Mouse (Mus musculus) right cerebral cortex, postnatal 10 days (tissue): ENCODE measurements around the gene Gm20388.

Experiments
- DNase-seq, 2 experiments: peaks; one replicate each; pipeline ENCODE4 v3.0.0; 2021; ENCODE audit warnings: low spot score in 2 of 2

Gm20388 gene

DNA sequence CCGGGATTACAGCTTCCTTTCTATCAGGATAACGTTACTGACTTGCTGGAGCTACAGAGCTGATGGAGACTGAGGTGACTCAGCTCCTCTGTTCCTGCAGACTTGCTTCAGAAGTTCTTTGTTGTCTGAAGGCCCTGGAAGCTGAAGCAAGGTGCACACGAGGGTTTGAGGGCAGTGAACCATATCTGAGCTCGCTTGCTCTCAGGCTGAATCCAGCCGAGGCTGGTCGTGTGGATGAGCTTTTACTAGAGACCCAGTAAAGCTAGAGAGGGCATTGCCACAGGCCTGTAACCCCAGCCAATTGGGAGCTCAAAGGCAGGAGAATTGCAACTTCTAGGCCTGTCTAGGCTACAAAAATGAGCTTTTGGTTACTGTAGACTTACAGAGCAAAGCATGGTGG, 1797.8 kb downstream of the Gm20388 start:
- DNase-seq, result no peak

- no peak for DNase-seq
Observed at GRCm38 (mm10) chr8:121717502-121717901, 1806.9 kb downstream of the Gm20388 start.

DNA sequence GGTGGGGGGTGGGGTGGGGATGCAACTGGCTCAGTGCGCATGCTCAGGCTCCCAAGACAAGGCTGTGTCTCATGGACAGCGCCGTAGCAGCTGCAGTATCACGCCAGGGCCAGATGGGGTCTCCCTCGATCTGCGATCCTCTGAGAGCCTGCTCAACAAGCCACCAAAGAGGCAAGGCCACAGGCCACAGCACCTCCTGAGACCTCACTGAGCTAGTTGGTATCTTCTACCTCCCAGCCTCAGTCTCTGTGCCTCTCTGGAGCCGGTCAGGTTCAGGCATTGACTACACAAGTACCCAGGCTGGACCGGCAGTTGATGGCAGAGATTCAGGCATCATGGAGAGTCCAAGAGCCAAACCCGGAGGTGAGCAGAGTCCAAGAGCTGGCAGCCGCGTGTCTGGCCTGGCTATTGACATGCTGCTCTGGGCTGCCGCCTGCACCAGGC, 1807.4 kb downstream of the Gm20388 start:
- DNase-seq, result peak; percentile 95 to 96

DNA sequence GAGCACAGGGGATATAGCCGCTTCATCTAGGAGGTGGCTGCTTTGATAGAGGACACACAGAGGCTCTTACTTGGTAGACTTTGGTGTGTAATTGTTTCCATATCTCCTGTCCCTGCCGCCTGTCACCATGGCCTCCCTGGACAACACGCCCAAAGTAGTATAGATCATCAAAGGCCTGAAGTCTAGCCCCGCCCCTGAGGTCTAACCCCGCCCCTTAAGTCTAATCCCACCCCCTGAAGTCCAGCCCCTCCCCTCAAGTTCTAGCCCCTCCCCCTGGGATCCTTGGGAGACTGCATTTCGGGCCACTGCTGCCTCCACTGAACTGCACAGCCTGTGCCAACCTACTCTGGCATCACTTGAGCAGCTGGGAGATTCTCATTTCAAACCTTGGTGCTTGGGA, 1808.3 kb downstream of the Gm20388 start:
- no peak for DNase-seq

GRCm38 (mm10) chr8:121721072-121721471, 1810.4 kb downstream of the Gm20388 start:
- DNase-seq, result no peak

GRCm38 (mm10) chr8:121723846-121724245, 1813.2 kb downstream of the Gm20388 start:
- no peak for DNase-seq

DNA sequence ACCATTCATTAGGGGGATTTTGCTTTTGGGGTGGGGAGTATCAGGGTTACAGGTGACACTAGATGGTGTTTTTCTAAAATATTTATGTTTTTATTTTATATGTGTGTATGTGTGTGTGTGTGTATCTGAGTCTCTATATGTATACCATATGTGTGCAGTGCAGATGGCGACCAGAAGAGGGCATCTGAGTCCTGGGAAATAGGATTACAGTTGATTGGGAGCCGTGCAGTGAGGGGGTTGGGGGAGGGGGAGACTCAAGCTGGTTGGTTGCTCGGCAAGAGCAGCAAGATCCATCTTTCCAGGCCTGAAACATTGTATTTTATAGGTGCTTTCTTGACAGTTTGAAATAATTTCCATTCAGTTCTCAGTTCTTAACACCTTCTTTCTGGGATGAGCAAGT, 1816.5 kb downstream of the Gm20388 start:
- DNase-seq, result peak in 1 of 2 experiments; percentile 46

GRCm38 (mm10) chr8:121729323-121729722, 1818.7 kb downstream of the Gm20388 start, which contains the start of gene Jph3:
Gene Jph3 (plus strand): TSS chr8:121729623.
- no peak for DNase-seq

DNA sequence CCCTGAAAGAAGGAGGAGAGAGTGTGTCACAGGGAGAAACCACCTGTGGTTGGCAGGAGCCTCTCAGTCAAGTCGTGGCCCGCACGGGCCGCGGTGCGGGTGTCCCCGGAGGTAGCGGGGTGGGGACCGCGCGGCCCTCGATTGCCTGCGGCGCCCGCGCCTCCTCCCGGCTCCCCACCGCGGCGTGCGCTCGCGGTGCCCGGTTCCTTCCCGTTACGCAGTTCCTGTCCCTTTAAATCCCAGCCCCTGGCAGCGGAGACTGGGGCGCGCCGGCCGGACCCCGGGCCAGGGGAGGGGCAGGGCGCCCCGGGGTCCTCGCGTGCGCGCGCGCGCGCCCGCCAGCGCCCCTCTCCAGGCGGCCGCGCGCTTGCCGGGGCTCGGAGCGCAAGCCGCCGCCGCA, 1819.1 kb downstream of the Gm20388 start:
- peak; percentile 51 to 57 for DNase-seq

GRCm38 (mm10) chr8:121730170-121730569, 1819.5 kb downstream of the Gm20388 start:
- peak in 1 of 2 experiments; percentile 58 for DNase-seq

DNA sequence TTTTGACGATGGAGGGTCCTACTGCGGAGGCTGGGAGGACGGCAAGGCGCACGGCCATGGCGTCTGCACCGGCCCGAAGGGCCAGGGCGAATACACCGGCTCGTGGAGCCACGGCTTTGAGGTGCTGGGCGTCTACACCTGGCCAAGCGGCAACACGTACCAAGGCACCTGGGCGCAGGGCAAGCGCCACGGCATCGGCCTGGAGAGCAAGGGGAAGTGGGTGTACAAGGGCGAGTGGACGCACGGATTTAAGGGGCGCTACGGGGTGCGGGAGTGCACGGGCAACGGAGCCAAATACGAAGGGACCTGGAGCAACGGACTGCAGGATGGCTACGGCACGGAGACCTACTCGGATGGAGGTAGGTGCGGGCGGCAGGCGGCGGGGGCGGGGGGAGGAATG, 1820.0 kb downstream of the Gm20388 start:
- peak in 1 of 2 experiments; percentile 40 for DNase-seq

GRCm38 (mm10) chr8:121731060-121731459, 1820.4 kb downstream of the Gm20388 start:
- peak in 1 of 2 experiments; percentile 40 for DNase-seq

GRCm38 (mm10) chr8:121731471-121732333, 1821.1 kb downstream of the Gm20388 start:
- peak; percentile 77 to 85 for DNase-seq

GRCm38 (mm10) chr8:121732334-121732665, 1821.7 kb downstream of the Gm20388 start:
- no peak for DNase-seq

GRCm38 (mm10) chr8:121734262-121734661, 1823.6 kb downstream of the Gm20388 start:
- DNase-seq, result peak; percentile 59 to 65

- no peak for DNase-seq
Observed at GRCm38 (mm10) chr8:121736236-121736635, 1825.6 kb downstream of the Gm20388 start.

DNA sequence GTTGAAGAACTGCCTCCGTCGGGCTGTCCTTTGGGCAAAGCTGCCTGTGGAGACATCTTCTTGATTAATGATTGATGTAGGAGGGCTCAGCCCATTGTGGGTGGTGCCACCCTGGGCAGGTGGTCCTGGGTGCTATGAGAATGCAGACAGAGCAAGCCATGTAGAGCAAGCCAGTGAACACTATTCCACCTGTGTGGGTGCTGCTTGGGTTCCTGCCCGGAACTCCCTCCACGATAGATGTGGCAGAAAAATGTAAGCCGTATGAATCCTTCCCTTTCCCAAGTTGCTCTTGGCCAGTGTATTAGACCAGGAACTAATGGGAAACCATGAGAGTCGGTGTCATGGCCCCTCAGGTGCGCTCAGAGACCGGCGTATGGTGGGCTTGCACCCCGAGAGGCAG, 1830.1 kb downstream of the Gm20388 start:
- DNase-seq, result no peak

- DNase-seq, result no peak
Observed at GRCm38 (mm10) chr8:121749501-121749900, 1838.9 kb downstream of the Gm20388 start.

DNA sequence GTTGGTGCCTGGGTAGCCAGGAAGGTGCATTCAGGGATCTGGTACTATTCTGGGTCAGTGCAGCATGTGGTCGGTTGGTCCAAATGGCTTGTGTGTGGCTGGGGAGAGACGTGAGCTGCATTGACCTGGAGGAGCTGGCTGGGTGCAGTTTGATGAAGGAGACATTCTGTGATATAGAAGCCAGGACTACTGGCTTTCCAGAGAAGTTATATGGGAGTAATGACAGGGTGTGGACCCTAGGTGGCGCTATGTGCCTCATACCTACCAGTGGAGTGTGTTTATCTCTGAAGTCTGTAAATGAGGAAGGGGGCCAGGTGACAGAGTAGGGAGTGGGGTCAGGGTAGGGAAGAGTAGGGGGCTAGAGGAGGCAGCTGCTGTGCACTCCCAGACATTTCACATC, 1839.9 kb downstream of the Gm20388 start:
- DNase-seq, result no peak

DNA sequence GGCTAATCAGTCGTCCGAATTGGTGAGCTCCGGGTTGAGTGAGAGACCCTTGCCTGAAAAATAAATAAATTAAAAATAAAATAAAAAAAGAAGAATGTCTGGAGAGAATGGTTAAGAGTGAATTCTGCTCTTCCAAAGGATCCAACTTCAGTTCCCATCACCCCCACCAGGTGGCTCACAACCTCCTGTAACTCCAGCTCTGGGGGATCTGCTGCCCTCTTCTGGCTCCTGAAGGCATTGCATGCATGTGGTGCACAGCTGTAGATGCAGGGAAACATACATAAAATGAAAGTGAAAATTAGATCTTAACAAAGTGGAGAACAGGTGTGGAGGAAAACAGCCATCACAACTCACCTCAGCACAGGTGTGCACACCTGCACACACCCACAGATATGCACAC, 1840.8 kb downstream of the Gm20388 start:
- DNase-seq, result peak; percentile 79 to 84

DNA sequence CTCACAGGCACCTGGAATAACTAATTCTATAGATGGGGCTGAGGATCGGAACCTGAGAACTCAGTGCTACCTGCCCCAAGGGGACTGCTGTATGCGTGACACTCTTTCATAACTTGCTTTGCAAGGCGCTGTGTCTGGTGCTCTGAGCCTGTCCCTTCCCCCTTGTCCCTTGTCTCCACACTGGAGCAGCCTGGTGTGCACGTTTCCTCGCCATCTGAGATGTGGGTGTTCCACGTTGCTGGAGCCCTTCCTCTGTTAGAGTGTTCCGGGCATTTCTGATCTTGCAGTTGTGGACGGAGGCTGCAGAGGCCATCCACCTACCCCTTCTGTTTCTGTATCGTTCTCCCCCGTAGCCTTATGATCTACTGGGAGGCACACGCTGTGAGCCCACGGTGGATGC, 1847.8 kb downstream of the Gm20388 start:
- DNase-seq, result no peak

- no peak for DNase-seq
Observed at GRCm38 (mm10) chr8:121760484-121760883, 1849.8 kb downstream of the Gm20388 start.

GRCm38 (mm10) chr8:121761480-121761879, 1850.8 kb downstream of the Gm20388 start:
- no peak for DNase-seq
